Mouse (Mus musculus): ENCODE data around the gene Ube2r2. TPM values are rescaled to one million over a fixed set of nuclear protein-coding genes. Genes with fewer than 3 reads are reported as not detected.
A peak's percentile ranks its signal among the peaks of the same experiment; 100 is the strongest.

Ube2r2 gene
- total RNA-seq (2021): 10 to 100 TPM; 78.4 to 78.6 TPM
- long read RNA-seq, transcript Ube2r2-201 (5 exons, 3,600 nt): major isoform, 69 of 81 reads
- long read RNA-seq, partial matches to known transcripts: 1 of 81 reads
- long read RNA-seq, other reads (novel, unspliced or antisense): 11 of 81 reads

- DNase-seq (ENCODE audit: low spot score in 2 of 2): peak in 1 of 2 experiments; percentile 31
These were observed at the start of gene Ube2r2 for GRCm38 (mm10) chr4:41135711-41136453. TSS of gene Ube2r2 (plus strand) at chr4:41135743.

GRCm38 (mm10) chr4:41086947-41087346 is 48.6 kb upstream of the Ube2r2 start:
- no peak for DNase-seq (ENCODE audit: low spot score in 2 of 2)

- no peak for DNase-seq (ENCODE audit: low spot score in 2 of 2)
These were observed 47.9 kb upstream of the Ube2r2 start for GRCm38 (mm10) chr4:41087459-41088298.

GRCm38 (mm10) chr4:41089189-41089588 is 46.4 kb upstream of the Ube2r2 start:
- DNase-seq (ENCODE audit: low spot score in 2 of 2): no peak

- no peak for DNase-seq (ENCODE audit: low spot score in 2 of 2)
These were observed 45.8 kb upstream of the Ube2r2 start for GRCm38 (mm10) chr4:41089705-41090104.

GRCm38 (mm10) chr4:41091391-41091790 is 44.2 kb upstream of the Ube2r2 start:
- no peak for DNase-seq (ENCODE audit: low spot score in 2 of 2)

GRCm38 (mm10) chr4:41092958-41093357 is 42.6 kb upstream of the Ube2r2 start:
- DNase-seq (ENCODE audit: low spot score in 2 of 2): no peak

- DNase-seq (ENCODE audit: low spot score in 2 of 2): no peak
These were observed 41.2 kb upstream of the Ube2r2 start for GRCm38 (mm10) chr4:41094361-41094760.

- no peak for DNase-seq (ENCODE audit: low spot score in 2 of 2)
These were observed 39.4 kb upstream of the Ube2r2 start for GRCm38 (mm10) chr4:41096169-41096568.

GRCm38 (mm10) chr4:41096794-41097193 is 38.7 kb upstream of the Ube2r2 start:
- DNase-seq (ENCODE audit: low spot score in 2 of 2): no peak

GRCm38 (mm10) chr4:41097381-41097780 is 38.2 kb upstream of the Ube2r2 start:
- DNase-seq (ENCODE audit: low spot score in 2 of 2): no peak

GRCm38 (mm10) chr4:41097871-41098576 is 37.5 kb upstream of the Ube2r2 start, which contains the start of gene Aqp3:
TSS of gene Aqp3 (minus strand) at chr4:41098183.
- DNase-seq (ENCODE audit: low spot score in 2 of 2): no peak

GRCm38 (mm10) chr4:41098577-41098951 is 37.0 kb upstream of the Ube2r2 start:
- DNase-seq (ENCODE audit: low spot score in 2 of 2): no peak

- DNase-seq (ENCODE audit: low spot score in 2 of 2): no peak
These were observed 34.6 kb upstream of the Ube2r2 start for GRCm38 (mm10) chr4:41100986-41101385.

GRCm38 (mm10) chr4:41102901-41103300 is 32.6 kb upstream of the Ube2r2 start:
- no peak for DNase-seq (ENCODE audit: low spot score in 2 of 2)

GRCm38 (mm10) chr4:41107440-41107839 is 28.1 kb upstream of the Ube2r2 start:
- DNase-seq (ENCODE audit: low spot score in 2 of 2): no peak

- DNase-seq (ENCODE audit: low spot score in 2 of 2): no peak
These were observed 26.7 kb upstream of the Ube2r2 start for GRCm38 (mm10) chr4:41108717-41109425.

- no peak for DNase-seq (ENCODE audit: low spot score in 2 of 2)
These were observed 21.0 kb upstream of the Ube2r2 start for GRCm38 (mm10) chr4:41114358-41115070.

GRCm38 (mm10) chr4:41115074-41115473 is 20.5 kb upstream of the Ube2r2 start:
- DNase-seq (ENCODE audit: low spot score in 2 of 2): no peak

GRCm38 (mm10) chr4:41115793-41116192 is 19.8 kb upstream of the Ube2r2 start:
- DNase-seq (ENCODE audit: low spot score in 2 of 2): no peak
